ENCODE assay signal across 30 mouse cellular contexts in the genomic region with DNA sequence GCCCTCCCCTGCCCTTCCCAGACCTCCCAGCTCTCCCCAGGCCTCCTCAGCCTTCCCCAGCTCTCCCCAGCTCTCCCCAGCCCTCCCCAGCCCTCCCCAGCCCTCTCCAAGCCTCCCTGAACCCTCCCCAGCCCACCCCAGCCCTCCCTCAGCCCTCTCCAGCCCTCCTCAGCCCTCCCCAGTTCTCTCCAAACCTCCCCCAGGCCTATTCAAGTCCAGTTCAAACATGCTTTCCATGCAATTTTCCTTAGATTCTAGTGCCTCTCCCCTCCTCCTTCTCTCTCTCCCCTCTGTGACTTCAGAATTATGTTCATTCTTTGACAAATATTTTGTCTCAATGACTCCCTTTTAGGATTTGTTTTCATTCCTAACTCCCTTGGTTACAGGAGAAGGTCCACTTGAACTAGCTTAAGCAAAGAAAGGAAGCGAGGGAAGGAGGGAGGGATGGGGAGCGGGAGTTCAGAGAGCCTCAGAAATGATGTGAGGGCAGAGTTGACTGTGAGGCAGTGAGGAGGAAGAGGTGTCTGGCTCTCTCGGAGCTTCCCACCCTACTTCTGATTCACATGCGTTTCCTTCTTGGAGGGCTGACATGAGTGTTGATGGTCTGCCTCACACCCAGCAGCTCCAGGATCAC.
DNase-seq lines count a peak whose midpoint lies in the region; ATAC-seq and TF ChIP-seq lines count a peak whose summit lies in the region.
"Had no signal": no experiment of that assay in that cellular context is flagged by ENCODE, and none has a peak within 500 bp of the region (broad histone marks: within the 10 kb centered on the region; RNA-seq: fewer than 3 reads in every experiment).

No protein-coding gene starts in this region.

- TF ChIP-seq POLR2A in lung, adult 2 months (IDR thresholded peaks at IDR 0.05; ENCODE audit: borderline replicate concordance, extremely low read depth, low read depth, low read length), result no peak

- ATAC-seq in forebrain, embryonic 11.5 days (replicated peaks; ENCODE audit: low FRiP score), result no peak
- ATAC-seq in lung, embryonic 15.5 days (ENCODE audit: borderline replicate concordance, extremely low read depth, low FRiP score, low TSS enrichment), result peak; percentile 64
- ATAC-seq: activated CD4-positive, CD25-positive, alpha-beta regulatory T cell, adult 4 months; forebrain, postnatal 0 days; hindbrain, embryonic 16.5 days; midbrain, embryonic 15.5 days had no signal

- H3K36me3 ChIP-seq in forebrain, embryonic 10.5 days (replicated peaks), result no peaks in the 10 kb centered on the region
- H3K36me3 ChIP-seq in forebrain, embryonic 11.5 days (ENCODE audit: control insufficient read depth, insufficient read depth, low read length), result no peaks in the 10 kb centered on the region
- no peaks in the 10 kb centered on the region for H3K36me3 ChIP-seq in lung, embryonic 15.5 days
- no peaks in the 10 kb centered on the region for H3K36me3 ChIP-seq in hindbrain, embryonic 10.5 days
- H3K36me3 ChIP-seq: embryonic facial prominence, embryonic 13.5 days; forebrain, embryonic 12.5 days; heart, embryonic 12.5 days; liver, embryonic 13.5 days; midbrain, embryonic 15.5 days had no signal

- no peak overlapping the region for H3K9ac ChIP-seq in forebrain, embryonic 11.5 days (ENCODE audit: low read length)
- no peak overlapping the region for H3K9ac ChIP-seq in lung, embryonic 15.5 days
- H3K9ac ChIP-seq: embryonic facial prominence, embryonic 13.5 days; forebrain, embryonic 12.5 days; forebrain, postnatal 0 days; heart, embryonic 12.5 days; liver, embryonic 13.5 days; midbrain, embryonic 15.5 days had no signal

- H3K4me2 ChIP-seq in forebrain, embryonic 11.5 days (ENCODE audit: low read depth, low read length, severe bottlenecking), result no peak overlapping the region
- H3K4me2 ChIP-seq in lung, embryonic 15.5 days, result no peak overlapping the region
- H3K4me2 ChIP-seq: embryonic facial prominence, embryonic 13.5 days; forebrain, embryonic 12.5 days; heart, embryonic 12.5 days; liver, embryonic 13.5 days; midbrain, embryonic 15.5 days had no signal

- WGBS in forebrain, embryonic 10.5 days, result 80% methylated on average over 4 of the region's 4 CpGs
- whole genome bisulfite sequencing in forebrain, embryonic 11.5 days, result 68% methylated on average over 4 of the region's 4 CpGs
- WGBS in lung, adult 2 months, result 30% methylated on average over 4 of the region's 4 CpGs
- 30% methylated on average over 4 of the region's 4 CpGs for WGBS in lung, embryonic 15.5 days
- 75% methylated on average over 4 of the region's 4 CpGs for WGBS in hindbrain, embryonic 10.5 days

- peak overlapping the region; percentile 27; the same call in 1 of the 2 replicates for H3K27ac ChIP-seq in forebrain, embryonic 10.5 days
- H3K27ac ChIP-seq in forebrain, embryonic 11.5 days (ENCODE audit: low read depth, low read length), result no peak overlapping the region
- H3K27ac ChIP-seq in lung, embryonic 15.5 days, result peak overlapping the region; percentile 84
- H3K27ac ChIP-seq in hindbrain, embryonic 10.5 days, result no peak overlapping the region
- H3K27ac ChIP-seq: embryonic facial prominence, embryonic 13.5 days; forebrain, embryonic 12.5 days; liver, embryonic 13.5 days; midbrain, embryonic 15.5 days; stomach, postnatal 0 days had no signal

- peaks cover 22% of the 10 kb centered on the region for H3K4me1 ChIP-seq in forebrain, embryonic 10.5 days
- no peaks in the 10 kb centered on the region for H3K4me1 ChIP-seq in forebrain, embryonic 11.5 days (replicated peaks; ENCODE audit: control insufficient read depth, insufficient read depth, low read length)
- H3K4me1 ChIP-seq in lung, adult 2 months (ENCODE audit: control insufficient read depth, insufficient read depth, low read length), result peaks cover 12% of the 10 kb centered on the region
- H3K4me1 ChIP-seq in lung, embryonic 15.5 days, result peaks cover 19% of the 10 kb centered on the region
- H3K4me1 ChIP-seq in hindbrain, embryonic 10.5 days (replicated peaks), result peaks cover 23% of the 10 kb centered on the region
- H3K4me1 ChIP-seq: liver, embryonic 13.5 days had no signal

- H3K4me3 ChIP-seq in forebrain, embryonic 10.5 days, result no peak overlapping the region
- H3K4me3 ChIP-seq in forebrain, embryonic 11.5 days (ENCODE audit: low read depth, low read length), result no peak overlapping the region
- H3K4me3 ChIP-seq in lung, adult 2 months (replicated peaks; ENCODE audit: extremely low read depth, low read depth, low read length), result no peak overlapping the region
- H3K4me3 ChIP-seq in lung, embryonic 15.5 days, result no peak overlapping the region
- no peak overlapping the region for H3K4me3 ChIP-seq in hindbrain, embryonic 10.5 days
- H3K4me3 ChIP-seq: embryonic facial prominence, embryonic 13.5 days; forebrain, embryonic 12.5 days; heart, embryonic 12.5 days; liver, embryonic 13.5 days; megakaryocyte, embryonic 14.5 days; midbrain, embryonic 15.5 days had no signal

- no peak for TF ChIP-seq CTCF in lung, adult 2 months (IDR thresholded peaks at IDR 0.05; ENCODE audit: insufficient read depth, low read length)

- H3K9me3 ChIP-seq in forebrain, embryonic 10.5 days, result peaks cover 7% of the 10 kb centered on the region; the same call in 1 of the 2 replicates
- H3K9me3 ChIP-seq in forebrain, embryonic 11.5 days (ENCODE audit: control insufficient read depth, low read length), result no peaks in the 10 kb centered on the region; the same call in 1 of the 2 replicates
- no peaks in the 10 kb centered on the region for H3K9me3 ChIP-seq in lung, embryonic 15.5 days
- H3K9me3 ChIP-seq in hindbrain, embryonic 10.5 days, result peaks cover 3% of the 10 kb centered on the region; the same call in 1 of the 2 replicates
- H3K9me3 ChIP-seq: embryonic facial prominence, embryonic 13.5 days; forebrain, embryonic 12.5 days; heart, embryonic 12.5 days; liver, embryonic 13.5 days; midbrain, embryonic 15.5 days had no signal

- 0 out of 2 replicates have a peak, but pooled peaks cover 13% of the 10 kb centered on the region for H3K27me3 ChIP-seq in forebrain, embryonic 10.5 days (ENCODE audit: poor library complexity, severe bottlenecking)
- H3K27me3 ChIP-seq in forebrain, embryonic 11.5 days (ENCODE audit: control insufficient read depth, insufficient read depth, low read length), result no peaks in the 10 kb centered on the region
- H3K27me3 ChIP-seq in lung, embryonic 15.5 days, result no peaks in the 10 kb centered on the region
- 0 out of 2 replicates have a peak, but pooled peaks cover 11% of the 10 kb centered on the region for H3K27me3 ChIP-seq in hindbrain, embryonic 10.5 days (ENCODE audit: insufficient read depth, poor library complexity, severe bottlenecking)
- H3K27me3 ChIP-seq: CH12.LX; embryonic facial prominence, embryonic 13.5 days; forebrain, embryonic 12.5 days; heart, embryonic 12.5 days; midbrain, embryonic 15.5 days had no signal

- no peak for DNase-seq in forebrain, embryonic 10.5 days (ENCODE audit: extremely low spot score, low spot score)
- DNase-seq in forebrain, embryonic 11.5 days (ENCODE audit: low spot score), result no peak
- DNase-seq in lung, adult 18-20 months, result peak; percentile 44 to 67
- DNase-seq in lung, adult 2 months, result no peak
- peak; percentile 64 for DNase-seq in lung, postnatal 36 days
- DNase-seq in hindbrain, embryonic 10.5 days (ENCODE audit: low spot score), result no peak
- no peak for DNase-seq in spleen, adult 12 weeks (ENCODE audit: low spot score)
- DNase-seq: adrenal gland, adult 2 months; adrenal gland, postnatal 36 days; cerebellum, adult 18-20 months; cerebellum, postnatal 10 days; forebrain, postnatal 0 days; kidney, adult 11 months; kidney, postnatal 10 days; layer of hippocampus, postnatal 36 days; left cerebral cortex, postnatal 4 days; liver, embryonic 13.5 days; right cerebral cortex, postnatal 25 days; thymus, adult 18-20 months; thymus, postnatal 25 days had no signal

Comparison
In these comparisons a context has a peak if more than half of its experiments do, and no peak if none do; other contexts are left out.
1. DNase-seq: peak in lung, adult 18-20 months (2 of 2) and lung, postnatal 36 days (single experiment); none in forebrain, embryonic 10.5 days (single experiment), forebrain, embryonic 11.5 days (single experiment), lung, adult 2 months (single experiment), hindbrain, embryonic 10.5 days (single experiment) and spleen, adult 12 weeks (single experiment).
2. H3K27ac ChIP-seq: peak in forebrain, embryonic 10.5 days (single experiment) and lung, embryonic 15.5 days (single experiment); none in forebrain, embryonic 11.5 days (single experiment) and hindbrain, embryonic 10.5 days (single experiment).